Mouse (Mus musculus): ENCODE measurements around the gene Vstm4.

DNA sequence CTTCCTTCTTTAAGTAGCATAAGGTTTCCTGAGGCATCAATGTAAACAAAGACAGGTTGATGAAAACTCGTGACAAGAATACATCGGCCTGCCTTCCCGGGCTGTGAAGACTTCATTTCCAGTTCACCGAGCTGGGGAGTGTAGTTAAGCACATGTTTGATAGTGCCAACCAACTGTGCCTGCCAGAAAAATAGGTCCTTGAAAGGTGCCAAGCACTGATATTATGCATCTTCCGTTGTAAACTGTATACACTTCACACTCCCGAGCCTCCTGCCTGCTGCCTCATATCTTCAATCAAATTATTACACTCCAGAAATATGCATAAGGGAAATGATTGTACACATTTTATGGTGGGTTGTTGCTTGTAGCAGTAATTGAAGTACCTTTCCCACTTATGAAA is 77.5 kb downstream of the Vstm4 start:
- TF ChIP-seq POLR2A (IDR thresholded peaks at IDR 0.05; ENCODE audit: borderline replicate concordance, insufficient read depth, low read length) (no peak), CTCF (IDR thresholded peaks at IDR 0.05; ENCODE audit: borderline replicate concordance, insufficient read depth, low read depth, low read length) (no peak)

All from cerebellum, adult 2 months (tissue).